In the genomic region with DNA sequence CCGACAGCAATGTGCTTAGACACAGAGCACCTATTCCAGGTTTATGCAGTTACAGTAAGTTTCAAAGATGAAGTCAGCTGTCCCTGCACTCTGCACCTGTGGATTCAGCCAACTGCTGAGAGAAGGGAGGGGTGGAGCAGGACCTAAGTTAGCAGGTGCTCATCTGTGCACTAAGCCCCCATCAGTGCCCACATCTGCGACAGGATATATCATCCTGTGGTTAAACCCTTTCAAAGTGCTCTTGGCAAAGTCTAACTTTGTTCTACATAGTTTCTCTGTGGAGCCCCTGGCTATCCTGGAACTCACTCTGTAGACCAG, we compare ENCODE assay signal across 30 mouse cellular contexts. TPM values are rescaled to one million over a fixed set of nuclear protein-coding genes. Genes with fewer than 3 reads are reported as not detected.
DNase-seq lines count a peak whose midpoint lies in the region; ATAC-seq and TF ChIP-seq lines count a peak whose summit lies in the region.
"Had no signal": no experiment of that assay in that cellular context is flagged by ENCODE, and none has a peak within 500 bp of the region (broad histone marks: within the 10 kb centered on the region; RNA-seq: fewer than 3 reads in every experiment).

No protein-coding gene starts in this region.

- TF ChIP-seq CTCF in intestine, postnatal 0 days (IDR thresholded peaks at IDR 0.05; ENCODE audit: low read depth) = no peak
- no peak for TF ChIP-seq CTCF in thymus, adult 2 months (IDR thresholded peaks at IDR 0.05; ENCODE audit: borderline replicate concordance, control insufficient read depth, extremely low read depth, insufficient read depth, low read length, poor library complexity)

- H3K9me3 ChIP-seq in lung, embryonic 16.5 days (ENCODE audit: control insufficient read depth, low read length) = peaks cover 9% of the 10 kb centered on the region; the same call in 1 of the 2 replicates
- no peaks in the 10 kb centered on the region for H3K9me3 ChIP-seq in intestine, postnatal 0 days (ENCODE audit: control insufficient read depth)
- H3K9me3 ChIP-seq in forebrain, embryonic 15.5 days = no peaks in the 10 kb centered on the region
- no peaks in the 10 kb centered on the region for H3K9me3 ChIP-seq in midbrain, embryonic 11.5 days (ENCODE audit: control insufficient read depth, low read length)
- H3K9me3 ChIP-seq: embryonic facial prominence, embryonic 12.5 days; lung, embryonic 15.5 days; stomach, embryonic 15.5 days had no signal

- no peak overlapping the region for H3K4me3 ChIP-seq in lung, embryonic 16.5 days (ENCODE audit: low read length)
- no peak overlapping the region for H3K4me3 ChIP-seq in intestine, postnatal 0 days (ENCODE audit: low read depth, low read length)
- H3K4me3 ChIP-seq in thymus, adult 2 months (ENCODE audit: control insufficient read depth, insufficient read depth, low read length) = no peak overlapping the region
- H3K4me3 ChIP-seq in forebrain, embryonic 15.5 days = no peak overlapping the region
- no peak overlapping the region for H3K4me3 ChIP-seq in midbrain, embryonic 11.5 days (ENCODE audit: low read depth, low read length)
- H3K4me3 ChIP-seq: embryonic facial prominence, embryonic 12.5 days; forebrain, embryonic 10.5 days; gastrocnemius, adult 2 months; hindbrain, embryonic 12.5 days; limb, embryonic 13.5 days; lung, embryonic 15.5 days; midbrain, embryonic 13.5 days; neural tube, embryonic 13.5 days; stomach, embryonic 15.5 days had no signal

- no peak overlapping the region for H3K9ac ChIP-seq in lung, embryonic 16.5 days (ENCODE audit: low read length)
- no peak overlapping the region for H3K9ac ChIP-seq in intestine, postnatal 0 days (ENCODE audit: low read depth, low read length)
- no peak overlapping the region for H3K9ac ChIP-seq in forebrain, embryonic 15.5 days (replicated peaks)
- no peak overlapping the region for H3K9ac ChIP-seq in midbrain, embryonic 11.5 days (ENCODE audit: low read length)
- H3K9ac ChIP-seq: embryonic facial prominence, embryonic 12.5 days; hindbrain, embryonic 12.5 days; limb, embryonic 13.5 days; lung, embryonic 15.5 days; midbrain, embryonic 13.5 days; neural tube, embryonic 13.5 days; stomach, embryonic 15.5 days had no signal

- TF ChIP-seq POLR2A in thymus, adult 2 months (IDR thresholded peaks at IDR 0.05; ENCODE audit: control insufficient read depth, extremely low read depth, insufficient read depth, low read length, poor library complexity) = no peak

- no peaks in the 10 kb centered on the region for H3K36me3 ChIP-seq in lung, embryonic 16.5 days (ENCODE audit: control insufficient read depth, insufficient read depth, low read length)
- no peaks in the 10 kb centered on the region for H3K36me3 ChIP-seq in intestine, postnatal 0 days (ENCODE audit: control insufficient read depth, insufficient read depth)
- H3K36me3 ChIP-seq in thymus, adult 2 months (ENCODE audit: control insufficient read depth, insufficient read depth, low read length) = no peaks in the 10 kb centered on the region
- no peaks in the 10 kb centered on the region for H3K36me3 ChIP-seq in forebrain, embryonic 15.5 days
- no peaks in the 10 kb centered on the region for H3K36me3 ChIP-seq in midbrain, embryonic 11.5 days (ENCODE audit: control insufficient read depth, insufficient read depth, low read length)
- H3K36me3 ChIP-seq: embryonic facial prominence, embryonic 12.5 days; forebrain, embryonic 10.5 days; hindbrain, embryonic 12.5 days; lung, embryonic 15.5 days; midbrain, embryonic 13.5 days; neural tube, embryonic 13.5 days; stomach, embryonic 15.5 days had no signal

- no peaks in the 10 kb centered on the region for H3K4me1 ChIP-seq in lung, embryonic 16.5 days (replicated peaks; ENCODE audit: control insufficient read depth, insufficient read depth, low read length)
- H3K4me1 ChIP-seq in intestine, postnatal 0 days (replicated peaks; ENCODE audit: control insufficient read depth, insufficient read depth, low read length) = no peaks in the 10 kb centered on the region
- H3K4me1 ChIP-seq in thymus, adult 2 months (replicated peaks; ENCODE audit: control insufficient read depth, insufficient read depth, low read length) = peaks cover 19% of the 10 kb centered on the region
- H3K4me1 ChIP-seq in forebrain, embryonic 15.5 days = no peaks in the 10 kb centered on the region
- H3K4me1 ChIP-seq in midbrain, embryonic 11.5 days (ENCODE audit: control insufficient read depth, insufficient read depth, low read length) = no peaks in the 10 kb centered on the region
- H3K4me1 ChIP-seq: embryonic facial prominence, embryonic 12.5 days; forebrain, embryonic 10.5 days; hindbrain, embryonic 12.5 days; limb, embryonic 13.5 days; midbrain, embryonic 13.5 days; neural tube, embryonic 13.5 days; stomach, embryonic 15.5 days had no signal

- no peaks in the 10 kb centered on the region for H3K27me3 ChIP-seq in lung, embryonic 16.5 days (ENCODE audit: control insufficient read depth, insufficient read depth, low read depth, low read length)
- H3K27me3 ChIP-seq in intestine, postnatal 0 days (replicated peaks; ENCODE audit: control insufficient read depth, insufficient read depth, low read length) = no peaks in the 10 kb centered on the region
- no peaks in the 10 kb centered on the region for H3K27me3 ChIP-seq in thymus, adult 2 months (ENCODE audit: control insufficient read depth, insufficient read depth, low read length)
- H3K27me3 ChIP-seq in forebrain, embryonic 15.5 days = no peaks in the 10 kb centered on the region
- no peaks in the 10 kb centered on the region for H3K27me3 ChIP-seq in midbrain, embryonic 11.5 days (ENCODE audit: control insufficient read depth, insufficient read depth, low read length)
- H3K27me3 ChIP-seq: embryonic facial prominence, embryonic 12.5 days; hindbrain, embryonic 12.5 days; limb, embryonic 13.5 days; lung, embryonic 15.5 days; midbrain, embryonic 13.5 days; neural tube, embryonic 13.5 days; Patski; stomach, embryonic 15.5 days had no signal

- 76% methylated on average over 2 of the region's 2 CpGs for WGBS in lung, embryonic 16.5 days
- 55% methylated on average over 2 of the region's 2 CpGs for WGBS in intestine, postnatal 0 days
- WGBS in thymus, adult 2 months = 15% methylated on average over 2 of the region's 2 CpGs
- WGBS in forebrain, embryonic 15.5 days = 87% methylated on average over 2 of the region's 2 CpGs
- 93% methylated on average over 2 of the region's 2 CpGs for WGBS in midbrain, embryonic 11.5 days

- H3K27ac ChIP-seq in lung, embryonic 16.5 days (ENCODE audit: low read length) = no peak overlapping the region
- H3K27ac ChIP-seq in intestine, postnatal 0 days (ENCODE audit: low read depth, low read length) = peak overlapping the region; percentile 46; the same call in 1 of the 2 replicates
- H3K27ac ChIP-seq in thymus, adult 2 months (ENCODE audit: control insufficient read depth, insufficient read depth, low read length) = peak overlapping the region; percentile 70
- H3K27ac ChIP-seq in forebrain, embryonic 15.5 days (replicated peaks) = no peak overlapping the region
- H3K27ac ChIP-seq in midbrain, embryonic 11.5 days (ENCODE audit: low read depth, low read length) = no peak overlapping the region
- H3K27ac ChIP-seq: embryonic facial prominence, embryonic 12.5 days; forebrain, embryonic 10.5 days; gastrocnemius, adult 2 months; hindbrain, embryonic 12.5 days; hindbrain, postnatal 0 days; limb, embryonic 13.5 days; lung, embryonic 15.5 days; midbrain, embryonic 13.5 days; neural tube, embryonic 13.5 days; stomach, embryonic 15.5 days had no signal

- 0 out of 2 replicates have a peak, but pooled peaks have one; percentile 7 for ATAC-seq in lung, embryonic 16.5 days (ENCODE audit: low read depth)
- ATAC-seq in intestine, postnatal 0 days = peak; percentile 27; the same call in 1 of the 2 replicates
- no peak for ATAC-seq in forebrain, embryonic 15.5 days (replicated peaks)
- ATAC-seq in midbrain, embryonic 11.5 days (ENCODE audit: low FRiP score) = no peak
- ATAC-seq: forebrain, embryonic 16.5 days; hindbrain, postnatal 0 days; midbrain, embryonic 13.5 days; Patski had no signal

- H3K4me2 ChIP-seq in lung, embryonic 16.5 days (ENCODE audit: low read depth, low read length) = no peak overlapping the region
- no peak overlapping the region for H3K4me2 ChIP-seq in intestine, postnatal 0 days (replicated peaks; ENCODE audit: low read depth)
- no peak overlapping the region for H3K4me2 ChIP-seq in forebrain, embryonic 15.5 days (replicated peaks)
- H3K4me2 ChIP-seq in midbrain, embryonic 11.5 days = no peak overlapping the region
- H3K4me2 ChIP-seq: embryonic facial prominence, embryonic 12.5 days; hindbrain, embryonic 12.5 days; limb, embryonic 13.5 days; liver, embryonic 11.5 days; lung, embryonic 15.5 days; midbrain, embryonic 13.5 days; neural tube, embryonic 13.5 days; stomach, embryonic 15.5 days had no signal

- no peak for DNase-seq in lung, postnatal 36 days
- peak; percentile 42 for DNase-seq in thymus, adult 2 months
- DNase-seq in thymus, postnatal 36 days = peak; percentile 30 to 66
- no peak for DNase-seq in adrenal gland, postnatal 4 days (ENCODE audit: low spot score in 2 of 2)
- DNase-seq in midbrain, embryonic 11.5 days (ENCODE audit: low spot score, missing footprints) = no peak
- DNase-seq: adrenal gland, postnatal 10 days; cerebellum, adult 11 months; cerebellum, adult 9-10 months; embryo, embryonic 11 days; gastrocnemius, adult 2 months; gastrocnemius, postnatal 36 days; heart, postnatal 36 days; kidney, adult 11 months; kidney, postnatal 25 days; right cerebral cortex, postnatal 4 days had no signal

RNA-seq across cellular contexts. Expression of gene 2210016F16Rik, which starts 11.9 kb away (rescaled TPM):
- polyA plus RNA-seq in lung, embryonic 16.5 days (2015; fragmentation: Nextera tagmentation; extraction: Ambion mirVana) = 31.2 and 32.3 TPM in 2 replicates
- 83.0 and 86.1 TPM in 2 replicates for polyA plus RNA-seq in intestine, postnatal 0 days (2015; fragmentation: Nextera tagmentation; extraction: Ambion mirVana)
- 27.9 and 31.7 TPM in 2 replicates for polyA plus RNA-seq in thymus, adult 2 months (2012; rRNA removed)
- 10 to 100 TPM; 21.9 to 24.1 TPM for total RNA-seq in adrenal gland, postnatal 4 days (2021)
- polyA plus RNA-seq in forebrain, embryonic 15.5 days (2015; fragmentation: Nextera tagmentation; extraction: Ambion mirVana) = 20.5 and 21.1 TPM in 2 replicates
- polyA plus RNA-seq in midbrain, embryonic 11.5 days (2014; fragmentation: Nextera tagmentation; extraction: Ambion mirVana) = 31.1 and 34.9 TPM in 2 replicates

RNA-seq across cellular contexts. Expression of gene Kif27, which starts 14.2 kb away (rescaled TPM):
- 1.4 and 1.6 TPM in 2 replicates for polyA plus RNA-seq in lung, embryonic 16.5 days (2015; fragmentation: Nextera tagmentation; extraction: Ambion mirVana)
- 0.55 and 0.71 TPM in 2 replicates for polyA plus RNA-seq in intestine, postnatal 0 days (2015; fragmentation: Nextera tagmentation; extraction: Ambion mirVana)
- 0.07 TPM in 1 of 2 replicates, not detected in the other for polyA plus RNA-seq in thymus, adult 2 months (2012; rRNA removed)
- 1 to 10 TPM; 2.2 to 2.6 TPM for total RNA-seq in adrenal gland, postnatal 4 days (2021)
- polyA plus RNA-seq in forebrain, embryonic 15.5 days (2015; fragmentation: Nextera tagmentation; extraction: Ambion mirVana) = 1.5 and 1.6 TPM in 2 replicates
- polyA plus RNA-seq in midbrain, embryonic 11.5 days (2014; fragmentation: Nextera tagmentation; extraction: Ambion mirVana) = 1.1 and 1.3 TPM in 2 replicates
- total RNA-seq: gastrocnemius, postnatal 36 days had no signal

RNA-seq across cellular contexts. Expression of gene Rmi1, which starts 28.9 kb away (rescaled TPM):
- polyA plus RNA-seq in lung, embryonic 16.5 days (2015; fragmentation: Nextera tagmentation; extraction: Ambion mirVana) = 27.0 and 28.6 TPM in 2 replicates
- polyA plus RNA-seq in intestine, postnatal 0 days (2015; fragmentation: Nextera tagmentation; extraction: Ambion mirVana) = 13.2 and 14.0 TPM in 2 replicates
- polyA plus RNA-seq in thymus, adult 2 months (2012; rRNA removed) = 16.9 and 17.3 TPM in 2 replicates
- 10 to 100 TPM; 23.2 to 24.8 TPM for total RNA-seq in adrenal gland, postnatal 4 days (2021)
- polyA plus RNA-seq in forebrain, embryonic 15.5 days (2015; fragmentation: Nextera tagmentation; extraction: Ambion mirVana) = 23.1 and 23.4 TPM in 2 replicates
- 34.1 and 36.6 TPM in 2 replicates for polyA plus RNA-seq in midbrain, embryonic 11.5 days (2014; fragmentation: Nextera tagmentation; extraction: Ambion mirVana)

RNA-seq across cellular contexts. Expression of gene Hnrnpk, which starts 30.0 kb away (rescaled TPM):
- 1,519 and 1,646 TPM in 2 replicates for polyA plus RNA-seq in lung, embryonic 16.5 days (2015; fragmentation: Nextera tagmentation; extraction: Ambion mirVana)
- 424 and 449 TPM in 2 replicates for polyA plus RNA-seq in intestine, postnatal 0 days (2015; fragmentation: Nextera tagmentation; extraction: Ambion mirVana)
- 379 and 419 TPM in 2 replicates for polyA plus RNA-seq in thymus, adult 2 months (2012; rRNA removed)
- total RNA-seq in adrenal gland, postnatal 4 days (2021) = 1,000 to 10,000 TPM; 1,032 to 1,080 TPM
- 1,957 and 1,973 TPM in 2 replicates for polyA plus RNA-seq in forebrain, embryonic 15.5 days (2015; fragmentation: Nextera tagmentation; extraction: Ambion mirVana)
- 2,649 and 2,712 TPM in 2 replicates for polyA plus RNA-seq in midbrain, embryonic 11.5 days (2014; fragmentation: Nextera tagmentation; extraction: Ambion mirVana)

Comparison
In these comparisons a context has a peak if more than half of its experiments do, and no peak if none do; other contexts are left out.
1. ATAC-seq: peak in lung, embryonic 16.5 days (single experiment) and intestine, postnatal 0 days (single experiment); none in forebrain, embryonic 15.5 days (single experiment) and midbrain, embryonic 11.5 days (single experiment).
2. H3K27ac ChIP-seq: peak in intestine, postnatal 0 days (single experiment) and thymus, adult 2 months (single experiment); none in lung, embryonic 16.5 days (single experiment), forebrain, embryonic 15.5 days (single experiment) and midbrain, embryonic 11.5 days (single experiment).
3. DNase-seq: peak in thymus, adult 2 months (single experiment) and thymus, postnatal 36 days (2 of 2); none in lung, postnatal 36 days (single experiment), adrenal gland, postnatal 4 days (0 of 2) and midbrain, embryonic 11.5 days (single experiment).